Mouse (Mus musculus) bone marrow, adult 2 months (tissue): ENCODE results near the gene Mmadhc.

Experiments
- CTCF ChIP-seq: fragments of 200-500 bp; IDR thresholded peaks from 2 replicates; pipeline ENCODE4 v1.5.1; 2011; ENCODE audit warnings: low read length, control low read depth; ENCODE audit not compliant: control insufficient read depth, insufficient read depth
- POLR2A ChIP-seq: fragments of 200-500 bp; IDR thresholded peaks from 2 replicates; pipeline ENCODE4 v1.6.1; 2011; ENCODE audit warnings: low read depth, mild to moderate bottlenecking, control low read depth, low read length, borderline replicate concordance; ENCODE audit not compliant: control insufficient read depth

DNA sequence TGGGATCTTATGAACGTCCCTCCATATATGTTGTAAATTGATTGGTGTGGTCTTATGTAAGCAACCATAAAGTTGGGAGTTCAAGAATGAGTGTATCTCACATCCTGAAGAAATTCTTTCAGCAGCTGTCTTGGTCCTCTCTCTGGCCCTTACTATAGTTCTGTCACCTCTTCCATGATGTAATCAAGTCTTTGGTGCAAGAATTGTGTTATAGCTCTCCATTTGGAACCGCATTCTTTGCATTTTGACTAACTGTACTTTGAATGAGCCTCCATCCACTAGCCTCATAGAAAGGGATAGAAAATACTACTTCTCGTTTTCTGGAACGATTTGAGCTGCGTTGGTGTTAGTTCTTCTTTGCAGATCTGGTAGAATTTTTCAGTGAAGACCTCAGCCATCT is 41.6 kb downstream of the Mmadhc start:
- TF ChIP-seq POLR2A (no peak), CTCF (no peak)
